Mouse (Mus musculus) liver, adult 2 months (tissue): ENCODE data around the gene Tgtp2.

Experiments used
- CTCF ChIP-seq: fragments of 200-500 bp; IDR thresholded peaks from 2 replicates; pipeline ENCODE4 v1.5.1; 2011; ENCODE audit warnings: low read depth, low read length, control low read depth
- POLR2A ChIP-seq: fragments of 200-500 bp; IDR thresholded peaks from 2 replicates; pipeline ENCODE4 v1.6.1; 2011; ENCODE audit warnings: low read length, control low read depth; ENCODE audit not compliant: insufficient read depth; ENCODE audit errors: extremely low read depth

DNA sequence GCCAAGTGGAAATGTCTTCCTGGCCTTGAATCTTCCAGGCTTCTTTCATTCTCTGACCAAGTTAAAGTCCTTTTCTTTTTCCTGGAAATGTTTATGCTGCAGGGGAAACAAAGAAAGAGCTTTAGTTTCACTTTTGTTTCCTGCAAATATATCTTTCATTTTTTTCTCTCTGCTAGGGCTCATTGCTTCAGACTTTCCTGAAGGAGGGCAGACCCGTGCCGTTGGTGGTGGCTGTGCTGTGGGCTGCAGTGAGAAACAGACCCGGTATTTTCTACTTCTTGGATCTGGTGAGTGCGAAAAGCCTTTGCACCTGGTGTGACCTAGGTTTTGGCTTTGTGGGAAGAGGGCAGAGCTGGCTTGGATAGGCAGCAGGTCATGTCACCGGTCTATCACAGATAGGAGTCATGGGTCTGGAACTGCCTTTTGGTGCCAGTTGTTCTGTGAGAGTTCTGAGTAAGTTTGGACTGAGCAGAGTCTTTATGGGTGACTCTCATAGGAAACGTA, 22.9 kb upstream of the Tgtp2 start:
- TF ChIP-seq CTCF (no peak), POLR2A (no peak)
